ENCODE assay signal across 24 mouse cellular contexts in genomic region chr12:102930789-102931188, GRCm38 (mm10). TPM values are rescaled to one million over a fixed set of nuclear protein-coding genes. Genes with fewer than 3 reads are reported as not detected.
"Had no signal": no experiment of that assay in that cellular context is flagged by ENCODE, and none has a peak within 500 bp of the region (broad histone marks: within the 10 kb centered on the region; RNA-seq: fewer than 3 reads in every experiment).

No protein-coding gene starts in this region.

- H3K4me1 ChIP-seq: neural tube, embryonic 13.5 days; neural tube, embryonic 15.5 days; stomach, embryonic 15.5 days had no signal

- H3K27me3 ChIP-seq: neural tube, embryonic 13.5 days; neural tube, embryonic 15.5 days; stomach, embryonic 15.5 days had no signal

- DNase-seq: retina, postnatal 1 day; right cerebral cortex, adult 18-20 months; right cerebral cortex, postnatal 14 days; right cerebral cortex, postnatal 25 days; right cerebral cortex, postnatal 4 days; spleen, adult 18-20 months; thymus, adult 18-20 months; thymus, adult 2 months; thymus, postnatal 14 days; thymus, postnatal 25 days; thymus, postnatal 36 days; thymus, postnatal 4 days had no signal

- H3K9me3 ChIP-seq: neural tube, embryonic 13.5 days; neural tube, embryonic 15.5 days; stomach, embryonic 15.5 days had no signal

- H3K36me3 ChIP-seq: neural tube, embryonic 13.5 days; neural tube, embryonic 15.5 days; stomach, embryonic 15.5 days had no signal

- H3K27ac ChIP-seq: neural tube, embryonic 13.5 days; neural tube, embryonic 15.5 days; stomach, embryonic 15.5 days; stomach, postnatal 0 days had no signal

- H3K4me3 ChIP-seq: neural tube, embryonic 13.5 days; neural tube, embryonic 15.5 days; stomach, embryonic 15.5 days had no signal

- H3K4me2 ChIP-seq: neural tube, embryonic 13.5 days; neural tube, embryonic 15.5 days; stomach, embryonic 15.5 days had no signal

- H3K9ac ChIP-seq: neural tube, embryonic 13.5 days; neural tube, embryonic 15.5 days; stomach, embryonic 15.5 days had no signal

RNA-seq across cellular contexts. Expression of gene Cox8c, which starts 31.7 kb away (rescaled TPM):
- total RNA-seq: neutrophil, adult 5-6 weeks had no signal
- polyA plus RNA-seq: neural tube, embryonic 13.5 days; neural tube, embryonic 14.5 days; neural tube, embryonic 15.5 days; small intestine, adult 2 months; spleen, adult 2 months; stomach, embryonic 14.5 days; stomach, embryonic 15.5 days; stomach, embryonic 16.5 days; stomach, postnatal 0 days; thymus, adult 2 months; thymus, postnatal 0 days; urinary bladder, adult 2 months had no signal
